Mouse (Mus musculus): ENCODE data around the gene Slc31a2.
"Not testable (repeated sequence)": the region's sequence is repeated elsewhere in the genome, so short reads cannot be mapped to it uniquely, and the experiment has no call there.

Gene Slc31a2

GRCm38 (mm10) chr4:62262276-62262675 is at the start of gene Slc31a2:
Gene Slc31a2, plus strand, starts transcription at chr4:62262562.
- DNase-seq: no peak

- no peak for DNase-seq
Observed at GRCm38 (mm10) chr4:62213490-62213889, 48.9 kb upstream of the Slc31a2 start.

GRCm38 (mm10) chr4:62228391-62228790 is 34.0 kb upstream of the Slc31a2 start:
- peak in 1 of 2 experiments; percentile 39 for DNase-seq

DNA sequence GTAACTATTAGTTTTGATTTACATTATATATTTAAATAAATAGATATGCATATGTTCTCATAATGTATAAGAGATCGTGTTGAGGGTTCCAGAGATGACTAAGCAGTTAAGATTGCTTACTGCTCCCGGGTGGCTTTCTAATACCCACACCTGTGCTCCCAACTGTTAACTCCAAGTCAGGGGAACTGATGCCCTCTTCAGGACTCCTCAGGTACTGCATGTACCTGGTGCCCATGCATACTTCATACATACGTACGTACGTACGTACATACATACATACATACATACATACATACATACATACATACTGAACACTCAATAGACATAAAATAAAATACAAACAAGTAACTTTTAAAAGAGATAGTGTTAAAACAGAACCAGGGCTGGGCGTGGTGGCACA is 32.9 kb upstream of the Slc31a2 start:
- DNase-seq: peak in 1 of 2 experiments; percentile 33

DNA sequence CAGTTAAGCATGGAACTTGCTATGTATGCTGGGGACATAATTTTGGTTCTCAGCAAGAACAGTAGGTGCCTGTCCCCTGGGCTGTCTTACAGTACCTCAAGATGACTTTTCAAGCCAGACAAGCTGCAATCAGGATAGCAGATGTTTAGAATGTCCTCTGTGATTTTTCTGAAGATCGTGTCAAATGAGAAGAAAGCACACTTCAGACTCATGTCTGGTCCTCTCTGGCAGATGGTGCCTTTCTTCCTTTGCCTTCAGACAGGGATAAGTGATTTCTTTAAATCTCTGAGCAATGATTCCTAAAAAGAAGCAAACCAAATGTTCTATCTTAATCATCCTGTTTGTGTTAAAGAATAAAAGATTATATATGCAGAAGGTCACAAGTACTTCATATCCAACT is 32.2 kb upstream of the Slc31a2 start:
- no peak for DNase-seq

DNA sequence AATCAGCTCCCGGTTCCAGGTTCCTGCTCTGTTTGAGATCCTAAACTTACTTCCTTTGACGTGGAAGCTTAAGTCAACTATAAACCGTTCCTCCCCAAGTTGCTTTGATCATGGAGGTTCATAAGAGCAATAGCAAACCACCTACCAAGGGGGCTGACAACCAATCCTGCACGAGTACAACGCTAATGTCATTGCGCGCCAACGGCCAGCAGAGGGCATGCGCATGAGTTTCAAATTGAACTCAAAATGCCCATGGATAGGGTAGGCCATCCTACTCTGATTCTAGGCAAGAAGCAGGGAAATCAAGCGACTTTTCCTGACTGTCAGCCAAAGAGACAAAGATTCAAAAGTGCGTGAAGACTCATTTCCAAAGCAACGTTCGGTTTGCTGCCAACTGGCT is 31.6 kb upstream of the Slc31a2 start, which contains the start of gene Zfp37:
TSS of gene Zfp37 (minus strand) at position 279 of the 400 bp plus-strand sequence.
- no peak for DNase-seq

DNA sequence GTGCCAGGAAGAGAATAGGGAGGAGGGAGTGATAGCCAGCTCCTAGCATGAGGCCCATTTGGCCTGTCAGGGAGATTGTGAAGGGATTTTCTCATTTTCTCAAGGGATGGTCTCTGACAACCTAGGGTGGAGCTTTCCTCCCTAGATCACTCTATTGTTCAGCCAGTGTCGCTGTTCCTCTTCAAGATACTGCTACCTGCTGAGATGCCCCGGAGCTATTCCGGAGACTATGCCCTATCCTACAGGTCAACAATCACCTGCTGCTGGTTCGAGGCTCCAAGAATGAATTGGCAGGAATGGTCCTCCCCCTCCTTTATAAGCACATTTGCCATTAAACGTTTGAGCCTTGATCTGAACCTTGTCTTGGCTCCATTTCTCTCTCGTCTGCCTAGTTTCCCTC is 21.8 kb upstream of the Slc31a2 start:
- no peak for DNase-seq

GRCm38 (mm10) chr4:62248328-62248727 is 14.0 kb upstream of the Slc31a2 start:
- no peak for DNase-seq

DNA sequence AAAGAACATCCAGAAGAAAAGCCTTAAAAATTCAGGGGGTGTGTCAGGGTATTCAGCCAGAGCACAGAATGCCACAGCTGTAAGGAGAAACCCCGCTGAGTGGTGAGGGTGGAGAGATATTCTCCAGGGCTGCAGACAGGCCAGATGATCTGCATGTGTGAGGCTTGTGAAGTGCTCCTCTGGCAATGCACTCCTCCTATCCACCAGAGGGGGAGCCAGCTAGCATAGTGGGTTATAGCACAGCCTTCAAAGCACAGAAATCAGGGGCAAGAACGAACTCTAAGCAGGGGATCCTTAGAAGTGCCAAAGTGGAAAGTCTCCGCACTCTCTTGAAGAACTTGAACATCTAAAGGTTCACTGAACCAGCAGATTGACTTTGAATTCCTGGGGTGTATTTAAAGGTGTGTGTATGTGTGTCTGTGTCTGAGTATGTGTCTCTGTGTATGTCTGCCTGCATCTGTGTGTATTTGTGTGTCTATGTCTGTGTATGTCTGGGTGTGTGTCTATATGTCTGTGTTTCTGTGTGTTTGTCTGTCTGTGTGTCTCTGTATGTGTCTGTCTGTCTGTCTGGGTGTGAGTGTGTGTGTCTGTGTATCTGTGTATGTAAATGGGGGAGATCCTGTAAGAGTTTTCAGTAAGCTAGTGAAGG is 11.3 kb upstream of the Slc31a2 start:
- no peak for DNase-seq

DNA sequence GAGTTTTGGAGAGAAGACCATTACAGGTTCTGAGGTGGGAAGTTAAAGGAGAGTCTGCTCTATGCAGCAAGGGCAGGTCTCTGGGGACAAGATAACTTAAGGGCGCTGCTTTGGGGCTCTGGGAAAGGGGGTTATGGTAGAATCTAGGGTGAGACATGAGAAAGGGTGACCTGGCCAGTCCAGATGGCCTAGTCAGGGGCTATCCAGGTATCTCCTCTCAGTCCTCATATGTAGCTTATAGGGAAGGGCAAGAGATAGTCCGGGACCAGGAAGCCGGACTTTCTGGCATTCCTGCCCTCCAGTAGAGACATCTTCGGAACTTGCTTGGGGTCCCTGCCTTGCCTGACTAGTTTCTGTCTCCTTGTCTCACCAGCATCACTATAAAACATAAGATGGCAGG is 10.6 kb upstream of the Slc31a2 start:
- DNase-seq: no peak

- no peak for DNase-seq
Observed at GRCm38 (mm10) chr4:62254551-62254950, 7.8 kb upstream of the Slc31a2 start.

DNA sequence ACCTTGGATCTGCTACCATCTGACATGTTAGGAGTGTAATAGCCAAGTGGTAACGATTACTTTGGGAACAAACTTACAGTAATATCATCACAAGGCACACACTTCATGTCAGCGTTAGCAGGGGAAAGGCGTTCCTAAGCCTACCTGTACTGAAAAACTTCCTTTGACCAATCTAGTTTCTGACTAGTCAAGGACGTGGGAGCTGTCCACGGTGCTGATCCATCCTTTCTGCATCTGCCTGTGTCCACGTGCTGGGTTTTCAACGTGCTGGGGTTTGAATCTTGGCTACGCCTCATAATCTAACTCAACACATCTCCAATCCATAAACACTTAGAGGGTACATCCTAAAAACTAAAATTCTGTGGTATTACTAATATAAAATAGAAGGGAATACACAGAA is 5.4 kb upstream of the Slc31a2 start:
- peak; percentile 14 to 43 for DNase-seq

GRCm38 (mm10) chr4:62263133-62263844 is 927 bp downstream of the Slc31a2 start:
- no peak for DNase-seq

DNA sequence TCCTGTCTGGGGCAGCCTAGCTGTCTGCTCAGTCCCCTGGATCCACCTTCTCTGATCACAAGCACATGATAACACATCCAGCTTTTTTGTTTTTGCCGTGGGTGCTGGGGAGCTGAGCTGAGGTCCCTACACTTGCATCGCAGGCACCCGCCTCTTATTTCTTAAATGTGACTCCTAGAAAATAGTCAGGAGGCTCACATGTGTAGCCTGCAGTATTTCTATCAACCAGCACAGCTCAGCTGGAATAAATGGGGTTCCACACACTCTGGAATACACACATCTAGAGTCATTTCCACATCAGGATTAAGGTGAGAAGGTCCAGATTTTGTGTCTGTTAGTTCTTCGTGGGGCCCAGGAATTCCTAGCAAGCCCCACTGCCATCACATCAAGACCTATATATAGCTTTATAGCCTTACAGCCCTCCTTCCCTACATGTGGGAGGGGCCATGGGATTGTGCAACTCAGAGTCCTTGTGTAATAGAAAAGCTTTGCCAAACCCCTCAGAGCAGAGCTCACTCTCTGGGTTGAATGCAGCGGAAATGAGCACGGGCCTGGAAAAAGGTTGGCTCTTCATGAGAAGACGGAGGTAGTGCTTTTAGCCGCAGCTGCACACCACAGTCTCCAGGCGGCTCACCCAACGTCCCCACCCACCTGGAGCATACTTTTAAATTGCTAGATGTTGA is 2.9 kb downstream of the Slc31a2 start:
- no peak for DNase-seq

DNA sequence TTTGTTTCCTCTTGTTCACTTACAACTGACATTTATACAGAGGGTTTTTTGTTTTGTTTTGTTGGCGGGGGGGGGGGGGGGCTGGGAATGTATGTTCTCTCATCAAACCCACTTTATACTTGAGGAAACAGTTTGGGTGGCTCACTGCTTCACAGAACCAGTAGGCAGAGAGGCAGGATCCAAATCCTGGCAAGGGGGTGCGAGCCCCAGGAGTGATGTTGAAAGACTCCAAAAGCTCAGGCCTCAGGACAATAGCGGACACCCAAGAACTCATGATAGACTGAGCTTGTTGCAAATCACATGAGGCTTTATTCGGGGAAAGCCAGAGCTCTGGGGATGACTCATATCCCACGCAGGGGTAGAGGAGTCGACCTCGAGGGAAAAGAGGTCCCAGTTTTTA is 3.7 kb downstream of the Slc31a2 start:
- DNase-seq: not testable (repeated sequence)

DNA sequence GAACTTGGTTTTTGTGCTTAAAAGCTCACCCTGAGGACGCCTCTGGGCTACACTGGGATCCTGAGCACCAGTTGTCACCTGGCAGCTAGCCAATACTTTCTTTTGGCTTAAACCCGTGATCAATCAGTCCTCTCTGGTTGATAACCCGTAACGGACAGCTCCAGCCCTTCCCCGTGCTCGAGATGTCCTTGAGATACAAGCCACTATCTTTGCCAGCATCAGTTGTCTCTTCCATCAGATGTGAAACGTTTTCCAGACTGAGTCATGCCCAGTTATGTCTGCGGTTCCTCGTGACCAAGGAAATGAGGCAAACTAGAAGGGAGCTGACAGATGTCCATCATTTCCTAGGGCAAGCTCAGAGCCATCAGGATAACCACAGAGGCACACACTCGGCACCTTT is 4.7 kb downstream of the Slc31a2 start:
- no peak for DNase-seq

DNA sequence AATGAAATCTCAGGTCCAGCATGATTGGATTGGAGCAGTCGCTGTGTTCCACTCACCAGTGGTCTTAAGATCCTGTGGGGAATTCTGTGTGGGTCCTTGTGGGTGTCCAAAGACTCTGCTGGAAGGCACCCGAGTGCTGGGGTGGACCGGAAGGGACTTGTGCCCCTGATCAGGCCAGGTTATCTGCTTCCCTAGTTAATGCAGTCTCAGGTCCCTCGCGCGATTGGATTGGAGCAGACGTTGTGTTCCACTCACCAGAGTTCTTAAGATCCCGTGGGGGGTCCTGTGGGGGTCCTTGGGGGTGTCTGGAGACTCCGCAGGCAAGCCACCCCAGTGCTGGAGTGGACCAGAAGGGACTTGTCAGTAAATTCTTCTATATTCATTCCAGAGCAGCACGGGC is 10.3 kb downstream of the Slc31a2 start:
- no peak for DNase-seq

DNA sequence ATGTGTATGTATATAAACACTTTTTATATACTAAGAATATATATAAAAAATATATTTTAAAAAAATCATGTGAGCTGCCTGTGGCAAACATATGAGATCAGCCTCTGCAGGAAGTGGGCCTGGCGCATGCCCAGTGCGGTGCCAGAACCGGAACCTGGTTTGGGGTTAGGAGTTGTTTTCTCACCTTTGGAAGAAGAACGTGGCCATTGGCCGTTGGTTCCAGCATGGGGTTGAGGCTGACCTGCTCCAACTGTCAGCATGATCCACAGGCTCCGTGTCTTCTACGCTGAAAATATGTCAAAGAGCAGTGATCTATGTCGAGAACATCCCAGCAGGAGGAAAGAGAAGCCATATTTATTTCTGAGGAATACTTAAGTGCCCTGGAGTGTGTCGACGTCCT is 11.6 kb downstream of the Slc31a2 start:
- DNase-seq: no peak

DNA sequence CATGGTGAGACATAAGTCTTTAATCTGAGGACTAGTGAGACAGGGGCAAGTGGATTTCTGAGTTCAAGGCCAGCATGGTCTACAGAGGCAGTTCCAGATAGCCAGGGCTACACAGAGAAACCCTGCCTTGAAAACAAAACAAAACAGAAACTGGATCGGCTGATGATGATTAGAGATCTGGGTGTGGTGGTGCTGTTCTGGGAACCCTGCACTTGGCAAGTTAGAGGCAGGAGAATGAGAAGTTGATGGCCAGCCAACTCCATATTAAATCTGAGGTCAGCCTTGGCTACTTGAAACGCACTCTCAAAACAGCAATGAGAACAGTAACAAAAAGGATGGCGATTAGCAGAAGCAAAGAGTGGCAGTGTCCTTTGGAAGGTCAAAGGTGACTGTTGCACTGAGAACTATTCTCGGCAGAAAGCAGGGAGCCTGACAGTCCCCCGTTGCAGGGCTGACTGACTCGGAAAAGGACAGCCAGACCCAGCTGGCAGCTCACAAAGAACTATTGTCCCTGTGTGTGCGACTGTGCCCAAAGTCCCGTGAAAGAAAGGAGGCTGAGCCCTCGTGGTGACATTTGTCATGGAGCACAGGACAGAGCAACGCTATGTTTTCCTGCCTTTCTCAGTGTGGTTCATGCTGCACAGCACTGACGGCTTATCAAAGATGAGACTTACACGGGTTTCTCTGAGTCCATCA is 12.6 kb downstream of the Slc31a2 start:
- DNase-seq: no peak

DNA sequence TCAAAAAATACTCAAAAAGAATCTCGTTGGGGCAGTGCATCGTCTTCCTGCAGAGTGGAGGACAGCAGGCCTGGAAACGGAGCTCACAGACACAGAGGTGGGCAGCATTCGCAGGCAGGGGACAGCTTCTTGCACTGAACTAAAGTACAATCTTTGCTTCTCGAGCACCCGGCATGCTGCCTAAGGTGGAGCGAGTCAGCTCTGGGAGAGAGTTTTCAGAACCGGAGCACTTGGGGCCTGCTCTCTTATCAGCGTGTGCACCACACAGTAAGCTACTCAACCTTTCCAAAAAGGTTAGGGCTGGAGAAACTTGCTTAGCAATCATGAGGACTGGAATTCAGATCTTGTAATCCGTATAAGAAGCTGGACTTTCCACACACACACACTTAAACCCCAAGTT is 14.3 kb downstream of the Slc31a2 start:
- no peak for DNase-seq

GRCm38 (mm10) chr4:62277222-62277621 is 14.9 kb downstream of the Slc31a2 start:
- no peak for DNase-seq

- peak; percentile 58 for DNase-seq
Observed at GRCm38 (mm10) chr4:62278081-62278480, 15.7 kb downstream of the Slc31a2 start.

DNA sequence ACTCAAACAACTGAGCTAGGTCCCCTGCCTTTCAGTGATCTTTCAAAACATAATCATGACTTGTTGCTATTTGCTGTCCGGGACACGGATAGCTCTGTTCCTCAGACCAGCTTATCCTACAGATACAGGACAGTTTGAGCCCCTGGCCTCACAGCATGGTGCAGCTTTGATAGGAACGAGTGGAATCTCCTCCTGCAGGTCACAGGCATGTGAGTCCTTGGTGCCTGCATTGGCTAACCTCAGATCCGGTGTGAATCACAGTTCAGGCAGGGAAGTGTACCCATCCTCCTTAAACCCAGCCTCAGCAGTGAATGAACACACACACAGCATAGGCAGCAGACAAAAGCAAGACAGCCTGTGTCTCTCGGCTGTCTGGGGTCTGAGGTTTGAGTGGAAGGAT is 19.0 kb downstream of the Slc31a2 start:
- no peak for DNase-seq
